Mouse (Mus musculus) C2C12 (cell line): Measurements from ENCODE around the gene Heatr1.

Source experiments
- CEBPB ChIP-seq: IDR thresholded peaks from one replicate; pipeline ENCODE4 v1.6.1; 2011; ENCODE audit warnings: low read depth, mild to moderate bottlenecking, control low read depth, moderate library complexity
- CTCF ChIP-seq: IDR thresholded peaks from one replicate; pipeline ENCODE4 v1.5.1; 2011; ENCODE audit not compliant: control insufficient read depth, insufficient read depth, insufficient read length
- FOSL1 ChIP-seq: IDR thresholded peaks from one replicate; pipeline ENCODE4 v1.8.0; 2011; ENCODE audit warnings: mild to moderate bottlenecking, low read length; ENCODE audit not compliant: poor library complexity, insufficient read depth, severe bottlenecking
- MAX ChIP-seq: IDR thresholded peaks from one replicate; pipeline ENCODE4 v1.6.1; 2011; ENCODE audit warnings: mild to moderate bottlenecking, control low read depth
- MYOD1 ChIP-seq: IDR thresholded peaks from one replicate; pipeline ENCODE4 v1.6.1; 2011; ENCODE audit warnings: low read depth; ENCODE audit not compliant: control insufficient read depth, insufficient read length
- MYOG ChIP-seq: IDR thresholded peaks from one replicate; pipeline ENCODE4 v1.6.1; 2011; ENCODE audit not compliant: control insufficient read depth, insufficient read length; ENCODE audit errors: extremely low read depth
- USF1 ChIP-seq: IDR thresholded peaks from one replicate; pipeline ENCODE4 v1.6.1; 2011; ENCODE audit warnings: low read depth, mild to moderate bottlenecking, control low read depth, moderate library complexity

GRCm38 (mm10) chr13:12460881-12461729 lies 66.3 kb downstream of the Heatr1 start:
- TF ChIP-seq CTCF, result no peak
- TF ChIP-seq USF1, result no peak
- TF ChIP-seq MYOG, result no peak
- TF ChIP-seq MAX, result no peak
- TF ChIP-seq CEBPB, result no peak
- no peak for TF ChIP-seq FOSL1
- TF ChIP-seq MYOD1, result no peak
